Mouse (Mus musculus) forebrain, embryonic 13.5 days (tissue): ENCODE measurements at regions not wholly inside any gene's neighbourhood (a gene's known extent, or its start where the extent isn't known, plus 50 kb on each side); places are given as distances from the start of the nearest gene placed in this dataset.

Experiments
- ATAC-seq: fragments of 200-750 bp; cut with Nextera tagmentation; 2 replicates; pipeline ENCODE4 v1.8.0; 2017
- H3K27ac ChIP-seq: fragments of 300-500 bp; sonication (generic); 2 replicates; pipeline ENCODE4 v1.5.1; 2015; ENCODE audit warnings: inconsistent platforms, mild to moderate bottlenecking, moderate library complexity
- H3K27me3 ChIP-seq: fragments of 300-500 bp; sonication (generic); 2 replicates; pipeline ENCODE4 v1.6.1; 2015; ENCODE audit warnings: mild to moderate bottlenecking, inconsistent platforms
- H3K36me3 ChIP-seq: fragments of 300-500 bp; sonication (generic); 2 replicates; pipeline ENCODE4 v1.6.1; 2015; ENCODE audit warnings: mild to moderate bottlenecking, inconsistent platforms; ENCODE audit not compliant: poor library complexity, severe bottlenecking
- H3K4me1 ChIP-seq: fragments of 300-500 bp; sonication (generic); 2 replicates; pipeline ENCODE4 v1.6.1; 2015; ENCODE audit warnings: inconsistent platforms
- H3K4me2 ChIP-seq: fragments of 300-500 bp; sonication (generic); 2 replicates; pipeline ENCODE4 v1.6.1; 2015; ENCODE audit warnings: inconsistent platforms, mild to moderate bottlenecking, moderate library complexity
- H3K4me3 ChIP-seq: fragments of 300-500 bp; sonication (generic); 2 replicates; pipeline ENCODE4 v1.5.1; 2015; ENCODE audit warnings: mild to moderate bottlenecking, inconsistent platforms
- H3K9ac ChIP-seq: fragments of 300-500 bp; sonication (generic); 2 replicates; pipeline ENCODE4 v1.6.1; 2015; ENCODE audit warnings: mild to moderate bottlenecking, inconsistent platforms
- H3K9me3 ChIP-seq: fragments of 300-500 bp; sonication (generic); replicated peaks from 2 replicates; pipeline ENCODE4 v1.6.1; 2016; ENCODE audit warnings: inconsistent platforms
- WGBS: fragments of 180-500 bp; shearing (Covaris S2); methylation state at CpG from one replicate; pipeline ENCODE4 v1.1.7; 2015; 5-methylcytosine and 5-hydroxymethylcytosine counted together

DNA sequence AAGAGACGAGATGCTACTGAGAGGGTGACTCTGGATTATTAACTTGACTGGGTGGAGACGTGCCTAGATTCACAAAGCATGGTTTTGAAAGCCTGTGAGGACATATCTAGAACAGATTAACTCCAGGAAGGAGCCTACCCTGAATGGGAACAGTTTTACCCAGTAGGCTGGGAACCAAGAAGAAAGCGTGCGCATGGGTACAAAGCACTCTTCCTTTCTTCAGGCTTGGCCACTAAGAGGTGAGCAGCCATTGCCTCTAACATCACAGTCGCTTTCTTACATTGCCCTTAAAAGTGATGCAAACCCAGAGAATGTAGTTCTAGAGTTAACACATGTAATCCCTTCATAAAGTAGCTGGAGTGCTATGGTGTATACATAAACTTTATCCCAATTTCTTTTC lies 414.0 kb downstream of the Efna5 start:
- no peak overlapping the region for H3K27ac ChIP-seq
- no peak overlapping the region for H3K4me2 ChIP-seq
- H3K27me3 ChIP-seq = no peaks in the 10 kb centered on the region
- H3K9ac ChIP-seq = no peak overlapping the region
- 87% methylated on average over 5 of the region's 5 CpGs for WGBS
- H3K4me3 ChIP-seq = no peak overlapping the region
- no peaks in the 10 kb centered on the region for H3K9me3 ChIP-seq
- ATAC-seq = no peak
- H3K4me1 ChIP-seq = no peaks in the 10 kb centered on the region
- no peaks in the 10 kb centered on the region for H3K36me3 ChIP-seq

DNA sequence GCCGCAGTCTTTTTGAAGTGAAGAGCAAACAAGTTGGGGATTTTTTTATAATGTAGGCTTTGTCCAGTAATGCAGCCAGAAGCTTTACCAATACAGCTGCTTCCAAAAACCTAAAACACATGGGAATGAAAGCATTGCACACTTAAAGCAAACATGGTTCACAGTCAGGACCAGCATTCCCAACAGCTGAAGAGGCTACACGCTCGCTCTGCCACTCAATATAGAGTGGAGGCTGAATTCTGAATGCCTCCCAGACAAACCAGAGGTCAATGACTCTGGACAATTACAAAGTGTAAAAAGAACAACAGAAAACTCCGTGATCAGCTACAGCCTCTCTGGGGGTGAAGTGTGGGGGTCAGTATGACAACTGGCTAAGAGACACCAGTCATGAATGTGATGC lies 416.1 kb downstream of the Efna5 start:
- WGBS = 70% methylated on average over 4 of the region's 4 CpGs
- H3K9me3 ChIP-seq = no peaks in the 10 kb centered on the region
- ATAC-seq = no peak
- no peaks in the 10 kb centered on the region for H3K36me3 ChIP-seq
- H3K27ac ChIP-seq = no peak overlapping the region
- H3K4me1 ChIP-seq = no peaks in the 10 kb centered on the region
- no peaks in the 10 kb centered on the region for H3K27me3 ChIP-seq
- no peak overlapping the region for H3K4me3 ChIP-seq
- H3K4me2 ChIP-seq = no peak overlapping the region
- H3K9ac ChIP-seq = no peak overlapping the region

DNA sequence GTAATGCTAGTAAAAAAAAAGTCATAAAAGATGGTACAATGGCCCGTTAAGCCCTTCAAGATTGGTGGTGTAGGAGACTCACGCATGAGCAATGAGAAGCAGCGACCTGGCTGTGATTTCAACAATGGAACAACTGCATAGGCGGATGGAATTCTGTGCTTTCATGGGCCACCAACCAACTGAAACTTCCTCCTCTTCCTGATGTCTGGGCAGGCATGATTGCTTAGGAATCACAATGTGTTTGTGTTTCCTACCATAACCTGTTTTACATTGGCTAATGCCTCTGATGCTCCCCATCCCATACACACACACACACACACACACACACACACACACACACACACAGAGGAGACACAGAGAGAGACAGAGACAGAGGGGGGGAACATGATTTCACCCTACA lies 416.9 kb downstream of the Efna5 start:
- WGBS = 83% methylated on average over 4 of the region's 4 CpGs
- Histone ChIP-seq H3K36me3 (no peaks in the 10 kb centered on the region), H3K9ac (no peak overlapping the region), H3K27ac (no peak overlapping the region), H3K9me3 (no peaks in the 10 kb centered on the region), H3K27me3 (no peaks in the 10 kb centered on the region), H3K4me1 (no peaks in the 10 kb centered on the region), H3K4me2 (no peak overlapping the region), H3K4me3 (no peak overlapping the region)
- no peak for ATAC-seq

DNA sequence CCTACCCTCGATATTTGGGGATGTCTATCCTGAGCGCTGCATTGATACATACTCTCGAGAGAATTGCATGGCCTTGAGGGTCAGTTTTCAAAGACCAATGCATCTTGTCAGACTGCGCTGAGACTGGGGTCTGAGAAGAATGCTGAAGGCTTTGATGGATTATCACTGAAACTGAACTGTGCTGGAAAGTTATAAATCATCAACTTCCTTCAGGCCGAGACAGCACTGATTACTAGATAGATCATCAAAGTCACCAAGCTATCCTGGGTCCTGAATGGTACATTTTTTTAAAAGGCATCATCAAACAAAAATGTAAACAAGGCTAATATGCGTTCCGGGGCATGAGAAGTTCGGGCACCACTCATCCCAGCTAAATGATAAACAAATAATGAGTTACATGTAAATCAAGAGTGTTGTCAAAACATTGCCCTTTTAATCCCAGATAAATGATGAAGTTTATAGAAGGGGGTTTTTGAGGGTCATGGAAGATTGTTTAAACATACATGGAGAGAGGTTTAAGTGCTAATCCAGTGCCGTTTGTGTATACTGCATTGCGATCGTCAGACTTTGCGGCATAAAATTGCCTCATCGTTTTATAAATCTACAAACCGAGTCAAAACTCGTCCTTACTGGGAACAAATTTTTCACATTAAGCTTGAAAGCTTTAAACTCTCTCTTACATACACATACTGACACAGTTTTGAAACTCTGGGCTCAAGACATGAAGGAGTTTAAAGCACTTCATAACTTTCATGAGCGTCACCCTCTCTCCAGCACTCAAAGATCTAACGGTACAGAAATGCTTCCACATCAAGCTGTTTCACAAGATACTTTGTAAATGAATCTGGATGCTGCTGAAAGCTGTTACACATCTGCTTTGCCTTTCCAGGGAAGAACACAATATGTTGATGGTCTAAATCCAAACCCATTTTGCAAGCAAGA lies 419.5 kb downstream of the Efna5 start:
- no peak overlapping the region for H3K4me2 ChIP-seq
- H3K36me3 ChIP-seq = no peaks in the 10 kb centered on the region
- no peak for ATAC-seq
- WGBS = 89% methylated on average over 17 of the region's 17 CpGs
- H3K9me3 ChIP-seq = no peaks in the 10 kb centered on the region
- H3K27me3 ChIP-seq = no peaks in the 10 kb centered on the region
- no peak overlapping the region for H3K9ac ChIP-seq
- no peaks in the 10 kb centered on the region for H3K4me1 ChIP-seq
- H3K4me3 ChIP-seq = no peak overlapping the region
- no peak overlapping the region for H3K27ac ChIP-seq

DNA sequence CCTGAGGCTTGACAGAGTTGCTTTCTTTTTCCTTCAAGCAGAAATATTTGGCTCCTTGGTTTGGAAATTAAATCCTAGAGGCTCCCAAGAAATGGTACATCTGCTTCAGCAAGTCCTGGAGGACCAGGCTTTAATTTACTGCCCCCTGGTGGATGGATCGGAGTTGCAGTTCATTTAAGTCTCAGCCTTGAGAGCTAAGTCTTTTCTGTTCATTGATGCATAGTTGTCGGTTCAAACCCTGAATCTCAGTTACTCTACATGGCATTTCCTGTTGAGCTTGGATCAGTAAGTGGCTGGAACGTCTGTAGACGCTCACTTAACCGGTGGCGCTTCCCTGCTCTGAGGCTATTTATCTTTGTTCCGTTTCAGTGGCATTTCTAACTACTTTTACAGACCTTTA lies 422.2 kb downstream of the Efna5 start:
- Histone ChIP-seq H3K9ac (no peak overlapping the region), H3K4me2 (no peak overlapping the region), H3K27me3 (no peaks in the 10 kb centered on the region), H3K27ac (no peak overlapping the region), H3K4me3 (no peak overlapping the region), H3K4me1 (no peaks in the 10 kb centered on the region), H3K36me3 (no peaks in the 10 kb centered on the region), H3K9me3 (no peaks in the 10 kb centered on the region)
- 48% methylated on average over 7 of the region's 7 CpGs for WGBS
- no peak for ATAC-seq

DNA sequence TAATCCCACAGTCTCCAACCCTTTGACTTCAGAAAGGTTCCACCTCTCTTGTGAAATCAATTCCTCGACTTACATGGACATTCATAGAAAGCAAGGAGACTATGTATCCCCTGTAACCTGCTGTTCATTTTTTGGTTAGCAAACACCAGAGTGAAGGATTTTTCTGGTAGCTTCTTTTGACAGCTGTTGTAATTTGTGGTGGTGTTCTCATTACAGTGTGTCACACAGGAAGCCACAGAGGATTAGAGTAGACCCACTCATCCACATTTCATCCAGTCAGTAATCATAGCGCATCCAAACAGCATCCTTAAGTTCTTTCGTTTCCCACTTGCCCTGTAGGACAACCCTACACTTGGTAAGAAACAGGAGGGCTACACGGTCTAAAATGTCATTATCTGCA lies 443.1 kb downstream of the Efna5 start:
- no peak for ATAC-seq
- H3K4me3 ChIP-seq = no peak overlapping the region
- H3K36me3 ChIP-seq = no peaks in the 10 kb centered on the region
- WGBS = 91% methylated on average over 4 of the region's 4 CpGs
- no peaks in the 10 kb centered on the region for H3K27me3 ChIP-seq
- no peak overlapping the region for H3K4me2 ChIP-seq
- no peaks in the 10 kb centered on the region for H3K4me1 ChIP-seq
- H3K9me3 ChIP-seq = no peaks in the 10 kb centered on the region
- no peak overlapping the region for H3K9ac ChIP-seq
- no peak overlapping the region for H3K27ac ChIP-seq

DNA sequence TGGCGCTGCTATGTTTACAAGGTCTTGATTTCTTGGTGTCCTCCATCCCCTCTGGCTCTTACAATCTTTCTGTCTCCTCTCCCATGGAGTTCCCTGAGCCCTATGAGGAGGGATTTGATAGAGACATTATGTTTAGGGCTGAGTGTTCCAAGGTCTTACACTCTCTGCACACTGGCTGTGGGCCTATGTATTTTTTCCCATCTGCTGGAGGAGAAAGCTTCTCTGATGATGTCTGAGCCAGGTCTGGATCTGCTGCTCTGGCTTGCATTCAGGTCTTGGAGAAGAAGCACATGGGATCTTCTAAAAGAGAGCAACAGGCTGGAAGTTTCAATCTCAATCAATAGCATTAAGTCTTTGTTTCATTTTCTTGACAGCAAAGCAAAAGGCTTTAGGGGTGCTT lies 445.1 kb downstream of the Efna5 start:
- H3K36me3 ChIP-seq = no peaks in the 10 kb centered on the region
- H3K4me3 ChIP-seq = no peak overlapping the region
- H3K27me3 ChIP-seq = no peaks in the 10 kb centered on the region
- no peak overlapping the region for H3K9ac ChIP-seq
- no peak for ATAC-seq
- no peaks in the 10 kb centered on the region for H3K9me3 ChIP-seq
- no peak overlapping the region for H3K27ac ChIP-seq
- H3K4me2 ChIP-seq = no peak overlapping the region
- H3K4me1 ChIP-seq = no peaks in the 10 kb centered on the region
- WGBS = 86% methylated on average over 1 of the region's 1 CpGs

DNA sequence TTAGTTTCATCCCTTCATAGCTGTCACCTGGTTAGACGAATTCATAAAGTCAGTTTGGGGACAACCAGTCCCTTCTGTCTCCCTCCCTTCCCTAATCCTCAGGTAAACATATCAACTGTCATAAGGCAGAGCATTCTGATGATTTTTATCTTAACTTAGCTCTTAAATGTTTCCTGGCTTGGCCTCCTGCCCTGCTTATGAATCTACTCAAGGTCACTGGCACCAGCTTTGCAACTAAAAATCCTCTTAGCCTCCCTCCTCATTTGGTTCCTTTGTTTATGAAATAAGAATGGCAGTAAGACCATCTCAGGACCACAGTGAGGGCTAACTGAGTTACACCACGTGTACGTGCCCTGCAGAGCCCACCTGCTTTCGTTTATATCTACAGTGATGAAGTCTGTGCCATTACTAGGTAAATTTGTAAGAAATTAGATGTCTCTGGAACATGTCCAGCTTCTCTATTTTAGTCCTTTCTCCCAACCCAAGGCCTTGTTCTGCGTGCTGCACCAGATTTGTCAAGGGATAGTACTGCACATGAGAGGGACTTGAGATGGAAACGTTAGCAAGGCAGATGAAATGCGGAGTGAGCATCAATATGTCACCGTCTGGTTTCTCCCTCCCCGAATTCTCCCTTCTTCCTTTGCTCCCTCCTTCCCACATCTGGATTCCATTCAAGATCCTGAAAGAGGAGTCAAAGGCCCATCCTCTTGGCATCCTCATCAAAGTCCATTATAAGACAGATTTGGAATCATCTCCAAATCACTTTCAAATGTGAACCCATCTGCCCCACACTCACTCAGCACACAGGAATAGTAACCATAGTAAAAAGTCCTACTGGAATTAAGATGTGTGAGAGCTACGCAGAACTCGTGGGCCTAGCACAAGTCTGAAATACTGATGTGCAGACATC lies 457.4 kb downstream of the Efna5 start:
- 84% methylated on average over 11 of the region's 11 CpGs for WGBS
- Histone ChIP-seq H3K36me3 (no peaks in the 10 kb centered on the region), H3K4me2 (no peak overlapping the region), H3K9ac (no peak overlapping the region), H3K27me3 (no peaks in the 10 kb centered on the region), H3K4me1 (no peaks in the 10 kb centered on the region), H3K4me3 (no peak overlapping the region), H3K9me3 (no peaks in the 10 kb centered on the region), H3K27ac (no peak overlapping the region)
- no peak for ATAC-seq

DNA sequence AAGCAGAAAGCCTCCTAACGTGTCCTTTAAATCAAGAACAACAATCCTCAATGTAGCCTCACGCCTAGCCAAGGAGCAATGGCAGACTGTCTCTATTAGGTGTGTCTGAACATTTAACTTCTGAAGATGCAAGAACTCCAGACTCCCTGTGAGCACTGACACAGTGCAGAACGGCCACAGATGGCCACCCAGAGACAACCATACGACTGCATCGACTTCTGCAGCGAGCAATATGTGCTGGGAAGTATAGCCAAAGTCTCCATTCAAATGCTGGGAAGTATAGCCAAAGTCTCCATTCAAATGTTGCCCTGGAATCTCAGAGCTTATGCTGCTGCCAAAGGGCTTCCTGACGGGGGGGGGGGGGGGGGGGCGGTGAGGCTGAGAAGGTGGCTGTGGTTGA lies 463.5 kb downstream of the Efna5 start:
- peak; percentile 75; the same call in 1 of the 2 replicates for ATAC-seq
- 71% methylated on average over 8 of the region's 8 CpGs for WGBS

DNA sequence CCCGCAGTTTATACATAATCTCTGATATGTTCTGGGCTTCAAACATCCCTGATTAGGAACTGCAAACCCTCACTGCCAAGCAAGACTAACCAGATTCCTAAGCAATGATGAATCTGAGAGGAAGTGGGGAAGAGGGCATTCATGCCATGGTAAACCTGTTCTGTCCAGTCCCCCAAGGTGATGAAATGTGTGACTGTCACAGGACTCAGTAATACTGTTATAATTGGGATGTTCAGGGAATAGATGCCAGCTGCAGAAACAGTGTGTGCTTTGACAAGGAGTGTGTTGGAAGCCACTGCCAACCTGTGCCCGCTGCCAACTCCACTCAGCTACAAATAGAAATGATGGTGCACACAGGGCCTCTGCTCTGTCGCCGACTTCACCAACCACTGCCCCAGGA lies 466.0 kb downstream of the Efna5 start:
- no peak overlapping the region for H3K27ac ChIP-seq
- 82% methylated on average over 4 of the region's 4 CpGs for WGBS
- no peak overlapping the region for H3K9ac ChIP-seq
- no peaks in the 10 kb centered on the region for H3K9me3 ChIP-seq
- H3K4me2 ChIP-seq = no peak overlapping the region
- no peaks in the 10 kb centered on the region for H3K36me3 ChIP-seq
- no peaks in the 10 kb centered on the region for H3K27me3 ChIP-seq
- peak; percentile 27; the same call in 1 of the 2 replicates for ATAC-seq
- H3K4me3 ChIP-seq = no peak overlapping the region
- H3K4me1 ChIP-seq = no peaks in the 10 kb centered on the region

More for the DNA sequence above, 463.5 kb downstream of the Efna5 start:
- H3K9me3 ChIP-seq = no peaks in the 10 kb centered on the region
- no peaks in the 10 kb centered on the region for H3K4me1 ChIP-seq
- no peaks in the 10 kb centered on the region for H3K36me3 ChIP-seq
- H3K27me3 ChIP-seq = no peaks in the 10 kb centered on the region
- H3K27ac ChIP-seq = no peak overlapping the region
- H3K4me3 ChIP-seq = no peak overlapping the region
- no peak overlapping the region for H3K9ac ChIP-seq
- H3K4me2 ChIP-seq = no peak overlapping the region

DNA sequence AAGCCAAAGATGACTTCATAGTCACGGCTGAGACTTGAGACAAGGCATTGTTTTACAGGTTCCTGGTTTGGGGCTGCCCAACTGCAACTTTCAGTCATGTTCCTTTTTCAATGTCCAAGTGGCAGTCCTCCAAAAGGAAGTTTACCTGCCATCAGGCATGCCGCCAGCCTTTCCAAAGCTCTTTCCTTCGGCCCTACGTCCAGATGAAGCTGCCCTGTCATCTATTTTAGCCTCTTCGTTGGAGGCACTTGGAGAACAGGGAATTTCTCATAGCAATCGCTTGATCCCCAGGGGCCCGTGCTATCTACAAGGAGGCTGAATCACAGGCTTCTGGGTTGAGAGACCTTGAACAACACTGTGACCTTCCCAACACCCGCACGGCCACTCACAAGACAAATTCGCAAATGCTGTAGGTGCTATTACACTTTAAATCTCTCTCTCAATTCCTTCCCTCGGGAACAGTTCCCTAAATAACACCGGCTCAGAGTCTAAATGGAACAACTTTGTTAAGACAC lies 468.4 kb downstream of the Efna5 start:
- no peak for ATAC-seq

DNA sequence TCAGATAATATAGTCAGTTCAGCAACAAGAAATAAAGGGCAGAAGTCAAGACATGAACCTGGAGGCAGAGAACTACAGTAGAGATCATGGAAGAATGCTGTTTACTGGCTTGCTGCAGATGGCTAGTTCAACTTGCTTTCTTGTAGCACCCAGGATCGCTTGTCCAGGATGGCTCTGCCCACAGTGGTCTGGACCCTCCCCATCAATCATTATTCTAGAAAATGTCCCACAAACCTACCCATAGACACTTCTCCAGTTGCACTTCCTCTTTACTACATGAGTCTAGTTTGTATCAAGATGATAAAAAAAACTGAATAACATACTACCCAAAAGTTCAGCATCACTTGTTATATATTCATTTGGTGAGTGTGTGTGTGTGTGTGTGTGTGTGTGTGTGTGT lies 477.4 kb downstream of the Efna5 start:
- Histone ChIP-seq H3K27ac (no peak overlapping the region), H3K4me1 (no peaks in the 10 kb centered on the region), H3K4me3 (no peak overlapping the region), H3K27me3 (no peaks in the 10 kb centered on the region), H3K9ac (no peak overlapping the region), H3K36me3 (no peaks in the 10 kb centered on the region), H3K4me2 (no peak overlapping the region), H3K9me3 (no peaks in the 10 kb centered on the region)
- no peak for ATAC-seq
- WGBS = 95% methylated on average over 1 of the region's 1 CpGs

More for the DNA sequence above, 468.4 kb downstream of the Efna5 start:
- 90% methylated on average over 12 of the region's 12 CpGs for WGBS
- no peaks in the 10 kb centered on the region for H3K4me1 ChIP-seq
- H3K4me2 ChIP-seq = no peak overlapping the region
- H3K4me3 ChIP-seq = no peak overlapping the region
- H3K27me3 ChIP-seq = no peaks in the 10 kb centered on the region
- H3K9me3 ChIP-seq = no peaks in the 10 kb centered on the region
- no peak overlapping the region for H3K9ac ChIP-seq
- no peaks in the 10 kb centered on the region for H3K36me3 ChIP-seq
- no peak overlapping the region for H3K27ac ChIP-seq
